In the genomic region with DNA sequence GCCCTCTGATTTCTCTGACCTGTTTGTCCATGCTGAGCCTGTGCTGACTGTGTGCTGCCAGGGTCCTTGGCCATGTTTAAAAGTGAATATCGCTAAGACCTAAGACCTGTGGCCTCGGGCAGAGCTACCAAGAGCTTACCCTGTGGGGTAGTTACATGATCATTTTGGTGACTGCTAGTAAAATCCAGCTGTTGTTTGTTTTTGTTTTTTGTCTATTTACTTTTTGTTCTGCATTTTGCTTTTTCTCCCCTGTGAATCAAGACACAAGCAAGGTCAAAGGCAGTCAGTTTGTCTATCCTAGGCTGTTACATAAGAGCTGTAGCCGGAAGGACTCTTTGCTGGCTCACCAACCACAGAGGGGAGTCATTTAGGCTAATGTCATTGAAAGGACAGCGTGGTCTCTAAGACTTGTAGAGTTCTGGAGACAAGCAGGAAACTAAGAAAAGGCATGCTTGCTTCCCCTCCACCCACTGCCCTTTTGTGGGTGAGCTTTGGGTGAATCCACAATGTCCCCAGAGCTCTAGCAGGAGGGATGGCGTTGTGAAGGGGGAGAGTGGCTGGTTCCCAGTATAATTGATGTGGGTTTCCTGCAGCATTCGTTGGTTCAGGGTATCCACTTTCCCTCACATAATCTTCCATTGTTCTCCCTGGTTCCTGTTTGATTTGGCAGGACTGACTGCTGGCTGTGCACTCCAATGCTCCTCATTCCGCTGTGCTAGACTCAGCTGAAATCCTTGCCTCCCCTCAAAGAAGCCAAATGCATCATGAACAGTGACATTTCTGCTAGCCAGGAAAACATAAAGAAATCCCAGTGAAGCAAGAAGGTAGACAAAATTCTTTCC, we compare ENCODE assay signal across 8 mouse cellular contexts. TPM values are rescaled to one million over a fixed set of nuclear protein-coding genes. Genes with fewer than 3 reads are reported as not detected.
DNase-seq lines count a peak whose midpoint lies in the region; ATAC-seq and TF ChIP-seq lines count a peak whose summit lies in the region.

No protein-coding gene starts in this region.

- no peaks in the 10 kb centered on the region for H3K9me3 ChIP-seq in heart, postnatal 0 days (replicated peaks; ENCODE audit: control insufficient read depth, low read length)
- H3K9me3 ChIP-seq in midbrain, postnatal 0 days (ENCODE audit: low read length) = no peaks in the 10 kb centered on the region

- TF ChIP-seq EP300 in heart, postnatal 0 days (IDR thresholded peaks at IDR 0.05; ENCODE audit: low read depth) = no peak

- no peak overlapping the region for H3K4me3 ChIP-seq in heart, postnatal 0 days (ENCODE audit: low read depth, low read length)
- no peak overlapping the region for H3K4me3 ChIP-seq in midbrain, postnatal 0 days (ENCODE audit: low read depth, low read length)

- WGBS in heart, postnatal 0 days = 46% methylated on average over 7 of the region's 7 CpGs
- WGBS in midbrain, postnatal 0 days = 50% methylated on average over 7 of the region's 7 CpGs

- peak; percentile 18 for DNase-seq in kidney, postnatal 10 days
- no peak for DNase-seq in kidney, postnatal 36 days
- DNase-seq in heart, postnatal 0 days (ENCODE audit: low spot score) = peak; percentile 60
- DNase-seq in midbrain, postnatal 0 days (ENCODE audit: low spot score) = peak; percentile 22
- no peak for DNase-seq in layer of hippocampus, adult 9-10 months (ENCODE audit: low spot score)
- DNase-seq in spleen, postnatal 14 days (ENCODE audit: low spot score in 2 of 2) = no peak
- no peak for DNase-seq in gastrocnemius, postnatal 10 days

- H3K36me3 ChIP-seq in heart, postnatal 0 days (replicated peaks; ENCODE audit: control insufficient read depth, insufficient read depth, low read length) = no peaks in the 10 kb centered on the region
- no peaks in the 10 kb centered on the region for H3K36me3 ChIP-seq in midbrain, postnatal 0 days (ENCODE audit: insufficient read depth, low read length)

- H3K9ac ChIP-seq in heart, postnatal 0 days (replicated peaks; ENCODE audit: low read depth, low read length) = no peak overlapping the region
- no peak overlapping the region for H3K9ac ChIP-seq in midbrain, postnatal 0 days (replicated peaks; ENCODE audit: low read length, poor library complexity, severe bottlenecking)

- ATAC-seq in common myeloid progenitor, adult 5-6 weeks (replicated peaks; ENCODE audit: low read depth, poor library complexity, severe bottlenecking) = peak; percentile 42; the same call in 1 of the 2 replicates
- ATAC-seq in heart, postnatal 0 days (ENCODE audit: insufficient read depth, low read depth) = peak; percentile 64
- no peak for ATAC-seq in midbrain, postnatal 0 days (ENCODE audit: low FRiP score)

- H3K27ac ChIP-seq in heart, postnatal 0 days (ENCODE audit: low read depth) = peak overlapping the region; percentile 65
- no peak overlapping the region for H3K27ac ChIP-seq in midbrain, postnatal 0 days (ENCODE audit: low read depth, low read length)

- no peak overlapping the region for H3K4me2 ChIP-seq in heart, postnatal 0 days (ENCODE audit: low read depth, low read length)
- H3K4me2 ChIP-seq in midbrain, postnatal 0 days (ENCODE audit: low read depth, low read length, poor library complexity, severe bottlenecking) = no peak overlapping the region

- no peaks in the 10 kb centered on the region for H3K27me3 ChIP-seq in heart, postnatal 0 days (ENCODE audit: control insufficient read depth, insufficient read depth, low read length)
- H3K27me3 ChIP-seq in midbrain, postnatal 0 days (ENCODE audit: insufficient read depth, low read length) = no peaks in the 10 kb centered on the region

- TF ChIP-seq CTCF in heart, postnatal 0 days (IDR thresholded peaks at IDR 0.05; ENCODE audit: low read depth) = no peak
- no peak for TF ChIP-seq CTCF in midbrain, postnatal 0 days (IDR thresholded peaks at IDR 0.05)

- H3K4me1 ChIP-seq in heart, postnatal 0 days (ENCODE audit: control insufficient read depth, insufficient read depth) = no peaks in the 10 kb centered on the region
- H3K4me1 ChIP-seq in midbrain, postnatal 0 days (ENCODE audit: insufficient read depth, low read length) = no peaks in the 10 kb centered on the region

RNA-seq across cellular contexts. Expression of a gene that starts 33.9 kb away (rescaled TPM):
- total RNA-seq in common myeloid progenitor, adult 5-6 weeks (2017) = not detected in 2 replicates
- total RNA-seq in heart, postnatal 0 days (2014; rRNA removed; ENCODE audit: low replicate concordance) = not detected in 2 replicates
- not detected in 2 replicates for polyA plus RNA-seq in heart, postnatal 0 days (2015; fragmentation: Nextera tagmentation; extraction: Ambion mirVana)
- total RNA-seq in midbrain, postnatal 0 days (2014; rRNA removed) = not detected in 2 replicates
- polyA plus RNA-seq in midbrain, postnatal 0 days (2015; fragmentation: Nextera tagmentation; extraction: Ambion mirVana) = not detected in 2 replicates
- 1 to 10 TPM; 3.0 to 3.1 TPM for total RNA-seq in gastrocnemius, postnatal 10 days (2021)

Comparison
In these comparisons a context has a peak if more than half of its experiments do, and no peak if none do; other contexts are left out.
1. DNase-seq: peak in kidney, postnatal 10 days (single experiment), heart, postnatal 0 days (single experiment) and midbrain, postnatal 0 days (single experiment); none in kidney, postnatal 36 days (0 of 2), layer of hippocampus, adult 9-10 months (single experiment), spleen, postnatal 14 days (0 of 2) and gastrocnemius, postnatal 10 days (single experiment).